Mouse (Mus musculus) midbrain, embryonic 10.5 days (tissue): Measurements from ENCODE around the gene Kcnk10. TPM values are rescaled to one million over a fixed set of nuclear protein-coding genes. Genes with fewer than 3 reads are reported as not detected.
A peak's percentile ranks its signal among the peaks of the same experiment; 100 is the strongest.

Experiments
- DNase-seq: peaks from one replicate; pipeline ENCODE4 v3.0.0-alpha.2; 2017; ENCODE audit warnings: low spot score
- H3K27ac ChIP-seq: fragments of 300-500 bp; sonication (generic); replicated peaks from 2 replicates; pipeline ENCODE4 v1.5.1; 2016; ENCODE audit warnings: mild to moderate bottlenecking
- H3K27me3 ChIP-seq: fragments of 300-500 bp; sonication (generic); 2 replicates; pipeline ENCODE4 v1.6.1; 2016; ENCODE audit warnings: low read depth, mild to moderate bottlenecking; ENCODE audit not compliant: poor library complexity, severe bottlenecking
- H3K36me3 ChIP-seq: fragments of 300-500 bp; sonication (generic); 2 replicates; pipeline ENCODE4 v1.6.1; 2016; ENCODE audit warnings: mild to moderate bottlenecking, moderate library complexity
- H3K4me1 ChIP-seq: fragments of 300-500 bp; sonication (generic); 2 replicates; pipeline ENCODE4 v1.6.1; 2016
- H3K4me3 ChIP-seq: fragments of 300-500 bp; sonication (generic); 2 replicates; pipeline ENCODE4 v1.5.1; 2016; ENCODE audit warnings: mild to moderate bottlenecking, moderate library complexity
- H3K9me3 ChIP-seq: fragments of 300-500 bp; sonication (generic); replicated peaks from 2 replicates; pipeline ENCODE4 v1.6.1; 2016; ENCODE audit warnings: mild to moderate bottlenecking
- WGBS: fragments of 180-500 bp; shearing (Covaris S2); methylation state at CpG from one replicate; pipeline ENCODE4 v1.1.7; 2016; 5-methylcytosine and 5-hydroxymethylcytosine counted together
- polyA plus RNA-seq: library from polyadenylated mRNA; unstranded; fragments of >200 nt; fragmentation: Nextera tagmentation; extraction: Ambion mirVana; gene quantifications from 2 replicates; pipeline ENCODE4 v1.2.1, GENCODE M21; 2016

The Kcnk10 gene
- polyA plus RNA-seq, 1 experiment from 2014 or later: 17.7 TPM

- H3K4me1 ChIP-seq: peaks cover 40% of the 10 kb centered on the region
- peak; percentile 49 for DNase-seq
- 29% methylated on average over 8 of the region's 8 CpGs for WGBS
- H3K9me3 ChIP-seq: no peaks in the 10 kb centered on the region
- H3K4me3 ChIP-seq: no peak overlapping the region
- peak overlapping the region; percentile 83 for H3K27ac ChIP-seq
- H3K27me3 ChIP-seq: no peaks in the 10 kb centered on the region
- H3K36me3 ChIP-seq: peaks cover 17% of the 10 kb centered on the region
Observed at GRCm38 (mm10) chr12:98477673-98478461, 100.2 kb downstream of the Kcnk10 start.

- WGBS: 89% methylated on average over 5 of the region's 5 CpGs
- no peaks in the 10 kb centered on the region for H3K9me3 ChIP-seq
- no peak for DNase-seq
- H3K27ac ChIP-seq: no peak overlapping the region
- no peaks in the 10 kb centered on the region for H3K4me1 ChIP-seq
- no peak overlapping the region for H3K4me3 ChIP-seq
- no peaks in the 10 kb centered on the region for H3K27me3 ChIP-seq
- H3K36me3 ChIP-seq: 0 out of 2 replicates have a peak, but pooled peaks cover 5% of the 10 kb centered on the region
Observed at GRCm38 (mm10) chr12:98471232-98471631, 106.9 kb downstream of the Kcnk10 start.

GRCm38 (mm10) chr12:98470097-98470496 is 108.0 kb downstream of the Kcnk10 start:
- Histone ChIP-seq H3K36me3 (no peaks in the 10 kb centered on the region), H3K9me3 (no peaks in the 10 kb centered on the region), H3K27ac (no peak overlapping the region), H3K4me1 (no peaks in the 10 kb centered on the region), H3K4me3 (no peak overlapping the region), H3K27me3 (no peaks in the 10 kb centered on the region)
- no peak for DNase-seq
- WGBS: 86% methylated on average over 3 of the region's 3 CpGs

- no peaks in the 10 kb centered on the region for H3K36me3 ChIP-seq
- H3K4me1 ChIP-seq: no peaks in the 10 kb centered on the region
- no peak overlapping the region for H3K4me3 ChIP-seq
- H3K27me3 ChIP-seq: no peaks in the 10 kb centered on the region
- no peak for DNase-seq
- H3K9me3 ChIP-seq: no peaks in the 10 kb centered on the region
- no peak overlapping the region for H3K27ac ChIP-seq
- 92% methylated on average over 4 of the region's 4 CpGs for WGBS
Observed at GRCm38 (mm10) chr12:98467793-98468192, 110.3 kb downstream of the Kcnk10 start.

GRCm38 (mm10) chr12:98459889-98460288 is 118.2 kb downstream of the Kcnk10 start:
- H3K4me1 ChIP-seq: no peaks in the 10 kb centered on the region; the same call in 1 of the 2 replicates
- DNase-seq: peak; percentile 25
- WGBS: 53% methylated on average over 3 of the region's 3 CpGs

GRCm38 (mm10) chr12:98458944-98459343 is 119.2 kb downstream of the Kcnk10 start:
- peaks cover 8% of the 10 kb centered on the region; the same call in 1 of the 2 replicates for H3K36me3 ChIP-seq
- H3K27me3 ChIP-seq: no peaks in the 10 kb centered on the region
- H3K4me1 ChIP-seq: no peaks in the 10 kb centered on the region; the same call in 1 of the 2 replicates
- no peaks in the 10 kb centered on the region for H3K9me3 ChIP-seq
- no peak overlapping the region for H3K27ac ChIP-seq
- 91% methylated on average over 4 of the region's 4 CpGs for WGBS
- no peak overlapping the region for H3K4me3 ChIP-seq
- DNase-seq: no peak

More at GRCm38 (mm10) chr12:98459889-98460288, 118.2 kb downstream of the Kcnk10 start:
- Histone ChIP-seq H3K36me3 (peaks cover 7% of the 10 kb centered on the region; the same call in 1 of the 2 replicates), H3K9me3 (no peaks in the 10 kb centered on the region), H3K27me3 (no peaks in the 10 kb centered on the region), H3K27ac (no peak overlapping the region), H3K4me3 (no peak overlapping the region)

- Histone ChIP-seq H3K9me3 (no peaks in the 10 kb centered on the region), H3K27me3 (no peaks in the 10 kb centered on the region), H3K27ac (no peak overlapping the region), H3K36me3 (peaks cover 12% of the 10 kb centered on the region; the same call in 1 of the 2 replicates), H3K4me3 (no peak overlapping the region), H3K4me1 (no peaks in the 10 kb centered on the region; the same call in 1 of the 2 replicates)
- 87% methylated on average over 5 of the region's 5 CpGs for WGBS
- DNase-seq: no peak
Observed at GRCm38 (mm10) chr12:98458516-98458915, 119.6 kb downstream of the Kcnk10 start.

- no peak overlapping the region for H3K27ac ChIP-seq
- H3K36me3 ChIP-seq: peaks cover 13% of the 10 kb centered on the region; the same call in 1 of the 2 replicates
- H3K4me1 ChIP-seq: no peaks in the 10 kb centered on the region; the same call in 1 of the 2 replicates
- no peak overlapping the region for H3K4me3 ChIP-seq
- 89% methylated on average over 17 of the region's 17 CpGs for WGBS
- no peaks in the 10 kb centered on the region for H3K9me3 ChIP-seq
- no peaks in the 10 kb centered on the region for H3K27me3 ChIP-seq
- no peak for DNase-seq
Observed at GRCm38 (mm10) chr12:98453161-98453560, 124.9 kb downstream of the Kcnk10 start.

- H3K9me3 ChIP-seq: no peaks in the 10 kb centered on the region
Observed at GRCm38 (mm10) chr12:98452646-98453045, 125.5 kb downstream of the Kcnk10 start.

GRCm38 (mm10) chr12:98445637-98446036 is 132.5 kb downstream of the Kcnk10 start:
- Histone ChIP-seq H3K27me3 (no peaks in the 10 kb centered on the region), H3K27ac (no peak overlapping the region), H3K4me3 (no peak overlapping the region), H3K9me3 (no peaks in the 10 kb centered on the region), H3K36me3 (peaks cover 2% of the 10 kb centered on the region; the same call in 1 of the 2 replicates), H3K4me1 (no peaks in the 10 kb centered on the region)
- no peak for DNase-seq
- WGBS: 84% methylated on average over 5 of the region's 5 CpGs

More at GRCm38 (mm10) chr12:98452646-98453045, 125.5 kb downstream of the Kcnk10 start:
- peaks cover 13% of the 10 kb centered on the region; the same call in 1 of the 2 replicates for H3K36me3 ChIP-seq
- H3K4me1 ChIP-seq: no peaks in the 10 kb centered on the region; the same call in 1 of the 2 replicates
- no peak overlapping the region for H3K27ac ChIP-seq
- DNase-seq: no peak
- H3K4me3 ChIP-seq: no peak overlapping the region
- WGBS: 93% methylated on average over 7 of the region's 7 CpGs
- no peaks in the 10 kb centered on the region for H3K27me3 ChIP-seq

GRCm38 (mm10) chr12:98444860-98445259 is 133.2 kb downstream of the Kcnk10 start:
- peaks cover 8% of the 10 kb centered on the region; the same call in 1 of the 2 replicates for H3K36me3 ChIP-seq
- WGBS: 91% methylated on average over 5 of the region's 5 CpGs
- no peak for DNase-seq

GRCm38 (mm10) chr12:98443754-98444153 is 134.4 kb downstream of the Kcnk10 start:
- 86% methylated on average over 3 of the region's 3 CpGs for WGBS
- no peak for DNase-seq
- peaks cover 18% of the 10 kb centered on the region; the same call in 1 of the 2 replicates for H3K36me3 ChIP-seq
- no peaks in the 10 kb centered on the region for H3K4me1 ChIP-seq
- H3K9me3 ChIP-seq: no peaks in the 10 kb centered on the region
- H3K4me3 ChIP-seq: no peak overlapping the region
- H3K27me3 ChIP-seq: no peaks in the 10 kb centered on the region
- H3K27ac ChIP-seq: no peak overlapping the region

More at GRCm38 (mm10) chr12:98444860-98445259, 133.2 kb downstream of the Kcnk10 start:
- no peak overlapping the region for H3K27ac ChIP-seq
- H3K4me3 ChIP-seq: no peak overlapping the region
- no peaks in the 10 kb centered on the region for H3K4me1 ChIP-seq
- no peaks in the 10 kb centered on the region for H3K27me3 ChIP-seq
- H3K9me3 ChIP-seq: no peaks in the 10 kb centered on the region

GRCm38 (mm10) chr12:98438080-98438479 is 140.0 kb downstream of the Kcnk10 start:
- no peak for DNase-seq
- Histone ChIP-seq H3K4me1 (no peaks in the 10 kb centered on the region), H3K9me3 (no peaks in the 10 kb centered on the region), H3K36me3 (peaks cover 56% of the 10 kb centered on the region), H3K27ac (no peak overlapping the region), H3K4me3 (no peak overlapping the region), H3K27me3 (no peaks in the 10 kb centered on the region)
- WGBS: 66% methylated on average over 2 of the region's 2 CpGs
